Mouse (Mus musculus) cerebellum, adult 8-10 months (tissue): ENCODE results near the gene Olfr1135.

Source experiments
- DNase-seq: peaks from one replicate; pipeline ENCODE4 v3.0.0; 2022

Olfr1135 gene

GRCm38 (mm10) chr2:87673564-87673963 is at the start of gene Olfr1135:
Gene Olfr1135, minus strand, starts transcription at chr2:87673664.
- no peak for DNase-seq

- no peak for DNase-seq
Measured at GRCm38 (mm10) chr2:87713079-87713478, 39.6 kb upstream of the Olfr1135 start, which contains the start of gene Olfr1137. Gene Olfr1137, minus strand, starts transcription at chr2:87713179.

GRCm38 (mm10) chr2:87693847-87694246 is 20.4 kb upstream of the Olfr1135 start, which contains the start of gene Olfr1136:
Gene Olfr1136, minus strand, starts transcription at chr2:87693947.
- DNase-seq = no peak

- no peak for DNase-seq
Measured at GRCm38 (mm10) chr2:87658360-87658759, 15.1 kb downstream of the Olfr1135 start, which contains the start of gene Olfr1134. Gene Olfr1134, minus strand, starts transcription at chr2:87658460.

- no peak for DNase-seq
Measured at GRCm38 (mm10) chr2:87647274-87647673, 26.2 kb downstream of the Olfr1135 start, which contains the start of gene Olfr1133. Gene Olfr1133, minus strand, starts transcription at chr2:87647374.

GRCm38 (mm10) chr2:87642441-87642840 is 31.0 kb downstream of the Olfr1135 start:
- DNase-seq = no peak

GRCm38 (mm10) chr2:87637435-87637834 is 36.0 kb downstream of the Olfr1135 start, which contains the start of gene Olfr1132:
Gene Olfr1132, minus strand, starts transcription at chr2:87637535.
- DNase-seq = no peak

- no peak for DNase-seq
Measured at GRCm38 (mm10) chr2:87626804-87627203, 46.7 kb downstream of the Olfr1135 start, which contains the start of gene Olfr1131. Gene Olfr1131, plus strand, starts transcription at chr2:87627104.
